Mouse (Mus musculus): ENCODE results near the gene Gm45021. TPM values are rescaled to one million over a fixed set of nuclear protein-coding genes. Genes with fewer than 3 reads are reported as not detected.

Gm45021 gene
- polyA plus RNA-seq (2016; fragmentation: Nextera tagmentation; extraction: Ambion mirVana), result not detected in 2 replicates

GRCm38 (mm10) chr6:48589194-48589750, at the start of gene Gm45021:
Gene Gm45021, plus strand, starts transcription at chr6:48589610.
- no peaks in the 10 kb centered on the region for H3K36me3 ChIP-seq (replicated peaks)
- no peak within 1 kb of the TSS for H3K27ac ChIP-seq (replicated peaks)
- DNase-seq (ENCODE audit: low spot score), result no peak
- H3K9me3 ChIP-seq, result no peaks in the 10 kb centered on the region
- no peaks in the 10 kb centered on the region for H3K27me3 ChIP-seq (replicated peaks; ENCODE audit: low read depth, poor library complexity, severe bottlenecking)
- H3K4me1 ChIP-seq, result peaks cover 18% of the 10 kb centered on the region
- H3K4me3 ChIP-seq, result no peak within 1 kb of the TSS
- WGBS, result 54% methylated on average over 6 of the region's 6 CpGs

- Histone ChIP-seq H3K4me1 (peaks cover 64% of the 10 kb centered on the region), H3K9me3 (no peaks in the 10 kb centered on the region), H3K27me3 (replicated peaks; ENCODE audit: low read depth, poor library complexity, severe bottlenecking) (0 out of 2 replicates have a peak, but pooled peaks cover 5% of the 10 kb centered on the region), H3K4me3 (no peak overlapping the region), H3K27ac (replicated peaks) (0 out of 2 replicates have a peak overlapping the region, but pooled peaks have one; percentile 48), H3K36me3 (replicated peaks) (0 out of 2 replicates have a peak, but pooled peaks cover 5% of the 10 kb centered on the region)
- 72% methylated on average over 5 of the region's 5 CpGs for WGBS
- DNase-seq (ENCODE audit: low spot score), result no peak
Measured at GRCm38 (mm10) chr6:48539860-48540259, 49.5 kb upstream of the Gm45021 start.

GRCm38 (mm10) chr6:48540721-48541120, 48.7 kb upstream of the Gm45021 start:
- 72% methylated on average over 3 of the region's 3 CpGs for WGBS
- Histone ChIP-seq H3K9me3 (no peaks in the 10 kb centered on the region), H3K4me3 (no peak overlapping the region), H3K27ac (replicated peaks) (peak overlapping the region; percentile 83; the same call in 1 of the 2 replicates), H3K4me1 (peaks cover 64% of the 10 kb centered on the region), H3K27me3 (replicated peaks; ENCODE audit: low read depth, poor library complexity, severe bottlenecking) (no peaks in the 10 kb centered on the region), H3K36me3 (replicated peaks) (0 out of 2 replicates have a peak, but pooled peaks cover 5% of the 10 kb centered on the region)
- DNase-seq (ENCODE audit: low spot score), result no peak

GRCm38 (mm10) chr6:48541560-48542450, 47.6 kb upstream of the Gm45021 start:
- peak overlapping the region; percentile 83 for H3K27ac ChIP-seq (replicated peaks)
- WGBS, result 31% methylated on average over 7 of the region's 7 CpGs
- no peaks in the 10 kb centered on the region for H3K9me3 ChIP-seq
- H3K36me3 ChIP-seq (replicated peaks), result 0 out of 2 replicates have a peak, but pooled peaks cover 5% of the 10 kb centered on the region
- peaks cover 58% of the 10 kb centered on the region for H3K4me1 ChIP-seq
- DNase-seq (ENCODE audit: low spot score), result peak; percentile 75
- H3K27me3 ChIP-seq (replicated peaks; ENCODE audit: low read depth, poor library complexity, severe bottlenecking), result no peaks in the 10 kb centered on the region
- no peak overlapping the region for H3K4me3 ChIP-seq

GRCm38 (mm10) chr6:48542631-48543030, 46.8 kb upstream of the Gm45021 start:
- H3K4me3 ChIP-seq, result no peak overlapping the region
- no peaks in the 10 kb centered on the region for H3K27me3 ChIP-seq (replicated peaks; ENCODE audit: low read depth, poor library complexity, severe bottlenecking)
- peaks cover 52% of the 10 kb centered on the region for H3K4me1 ChIP-seq
- H3K9me3 ChIP-seq, result no peaks in the 10 kb centered on the region
- H3K27ac ChIP-seq (replicated peaks), result peak overlapping the region; percentile 83
- 83% methylated on average over 3 of the region's 3 CpGs for WGBS
- DNase-seq (ENCODE audit: low spot score), result no peak
- H3K36me3 ChIP-seq (replicated peaks), result 0 out of 2 replicates have a peak, but pooled peaks cover 5% of the 10 kb centered on the region

- Histone ChIP-seq H3K4me3 (no peak overlapping the region), H3K4me1 (peaks cover 38% of the 10 kb centered on the region), H3K9me3 (no peaks in the 10 kb centered on the region), H3K36me3 (replicated peaks) (0 out of 2 replicates have a peak, but pooled peaks cover 4% of the 10 kb centered on the region), H3K27me3 (replicated peaks; ENCODE audit: low read depth, poor library complexity, severe bottlenecking) (no peaks in the 10 kb centered on the region), H3K27ac (replicated peaks) (no peak overlapping the region)
- no peak for DNase-seq (ENCODE audit: low spot score)
- 80% methylated on average over 5 of the region's 5 CpGs for WGBS
Measured at GRCm38 (mm10) chr6:48545251-48545650, 44.2 kb upstream of the Gm45021 start.

GRCm38 (mm10) chr6:48546271-48546670, 43.1 kb upstream of the Gm45021 start:
- Histone ChIP-seq H3K27me3 (replicated peaks; ENCODE audit: low read depth, poor library complexity, severe bottlenecking) (no peaks in the 10 kb centered on the region), H3K27ac (replicated peaks) (no peak overlapping the region), H3K36me3 (replicated peaks) (no peaks in the 10 kb centered on the region), H3K4me1 (peaks cover 28% of the 10 kb centered on the region), H3K4me3 (no peak overlapping the region), H3K9me3 (no peaks in the 10 kb centered on the region)
- DNase-seq (ENCODE audit: low spot score), result peak; percentile 54
- WGBS, result 61% methylated on average over 1 of the region's 1 CpGs

GRCm38 (mm10) chr6:48546858-48547257, 42.6 kb upstream of the Gm45021 start:
- H3K4me1 ChIP-seq, result peaks cover 22% of the 10 kb centered on the region
- 67% methylated on average over 4 of the region's 4 CpGs for WGBS
- H3K36me3 ChIP-seq (replicated peaks), result no peaks in the 10 kb centered on the region
- no peak overlapping the region for H3K27ac ChIP-seq (replicated peaks)
- H3K4me3 ChIP-seq, result no peak overlapping the region
- H3K27me3 ChIP-seq (replicated peaks; ENCODE audit: low read depth, poor library complexity, severe bottlenecking), result no peaks in the 10 kb centered on the region
- no peak for DNase-seq (ENCODE audit: low spot score)
- no peaks in the 10 kb centered on the region for H3K9me3 ChIP-seq

GRCm38 (mm10) chr6:48548314-48548713, 41.1 kb upstream of the Gm45021 start:
- peaks cover 8% of the 10 kb centered on the region; the same call in 1 of the 2 replicates for H3K4me1 ChIP-seq
- H3K27me3 ChIP-seq (replicated peaks; ENCODE audit: low read depth, poor library complexity, severe bottlenecking), result no peaks in the 10 kb centered on the region
- H3K9me3 ChIP-seq, result no peaks in the 10 kb centered on the region
- DNase-seq (ENCODE audit: low spot score), result no peak
- no peaks in the 10 kb centered on the region for H3K36me3 ChIP-seq (replicated peaks)
- H3K27ac ChIP-seq (replicated peaks), result no peak overlapping the region
- no peak overlapping the region for H3K4me3 ChIP-seq
- 88% methylated on average over 6 of the region's 6 CpGs for WGBS

- 68% methylated on average over 4 of the region's 4 CpGs for WGBS
- DNase-seq (ENCODE audit: low spot score), result peak; percentile 49
- Histone ChIP-seq H3K4me3 (no peak overlapping the region), H3K36me3 (replicated peaks) (peaks cover 13% of the 10 kb centered on the region), H3K4me1 (peaks cover 19% of the 10 kb centered on the region), H3K27ac (replicated peaks) (no peak overlapping the region), H3K9me3 (no peaks in the 10 kb centered on the region), H3K27me3 (replicated peaks; ENCODE audit: low read depth, poor library complexity, severe bottlenecking) (no peaks in the 10 kb centered on the region)
Measured at GRCm38 (mm10) chr6:48552918-48553317, 36.5 kb upstream of the Gm45021 start.

GRCm38 (mm10) chr6:48553819-48554218, 35.6 kb upstream of the Gm45021 start:
- WGBS, result 89% methylated on average over 4 of the region's 4 CpGs
- H3K27me3 ChIP-seq (replicated peaks; ENCODE audit: low read depth, poor library complexity, severe bottlenecking), result no peaks in the 10 kb centered on the region
- peak overlapping the region; percentile 93 for H3K27ac ChIP-seq (replicated peaks)
- H3K36me3 ChIP-seq (replicated peaks), result peaks cover 17% of the 10 kb centered on the region
- peak overlapping the region; percentile 63 for H3K4me3 ChIP-seq
- H3K4me1 ChIP-seq, result peaks cover 19% of the 10 kb centered on the region
- DNase-seq (ENCODE audit: low spot score), result no peak
- no peaks in the 10 kb centered on the region for H3K9me3 ChIP-seq

GRCm38 (mm10) chr6:48554280-48555103, 34.9 kb upstream of the Gm45021 start, which contains the start of gene Lrrc61:
Gene Lrrc61, plus strand, starts transcription at chr6:48554796.
- Histone ChIP-seq H3K9me3 (no peaks in the 10 kb centered on the region), H3K36me3 (replicated peaks) (peaks cover 17% of the 10 kb centered on the region), H3K4me1 (peaks cover 19% of the 10 kb centered on the region), H3K4me3 (peak within 1 kb of the TSS; percentile 63), H3K27me3 (replicated peaks; ENCODE audit: low read depth, poor library complexity, severe bottlenecking) (no peaks in the 10 kb centered on the region), H3K27ac (replicated peaks) (peak within 1 kb of the TSS; percentile 93)
- WGBS, result 1% methylated on average over 39 of the region's 39 CpGs
- DNase-seq (ENCODE audit: low spot score), result peak; percentile 93

Measured in embryonic facial prominence, embryonic 10.5 days (tissue).